Mouse (Mus musculus): Measurements from ENCODE around the gene Gm10401. TPM values are rescaled to one million over a fixed set of nuclear protein-coding genes. Genes with fewer than 3 reads are reported as not detected.

Gene Gm10401
- total RNA-seq (2023), result not detected

GRCm38 (mm10) chr5:115098195-115098594 is at the start of gene Gm10401:
Gene Gm10401, minus strand, starts transcription at chr5:115098295.

GRCm38 (mm10) chr5:115134234-115135165 is 36.4 kb upstream of the Gm10401 start, which contains the start of gene Unc119b:
Gene Unc119b, minus strand, starts transcription at chr5:115134975.

GRCm38 (mm10) chr5:115118961-115119570 is 21.0 kb upstream of the Gm10401 start, which contains the start of gene Acads:
Gene Acads, minus strand, starts transcription at chr5:115119346.

Other genes starting within 250 kb of the Gm10401 start
- gene 4930519G04Rik, start 244.6 kb downstream of the Gm10401 start, total RNA-seq (2023), result not detected
- gene Gm9936, start 239.6 kb downstream of the Gm10401 start, total RNA-seq (2023), result not detected
- 31.4 TPM for gene Oasl2, start 201.4 kb downstream of the Gm10401 start, total RNA-seq (2023)
- 5.4 TPM for gene Oasl1, start 175.1 kb downstream of the Gm10401 start, total RNA-seq (2023)
- gene 2210016L21Rik, start 156.1 kb downstream of the Gm10401 start, total RNA-seq (2023), result 34.2 TPM
- not detected for gene Hnf1a, start 127.2 kb downstream of the Gm10401 start, total RNA-seq (2023)
- gene Sppl3, start 87.2 kb downstream of the Gm10401 start, total RNA-seq (2023), result 64.9 TPM
- 22.9 TPM for gene Acads, start 21.1 kb upstream of the Gm10401 start, total RNA-seq (2023)
- gene Unc119b, start 36.7 kb upstream of the Gm10401 start, total RNA-seq (2023), result 28.7 TPM
- 78.6 TPM for gene Mlec, start 59.9 kb upstream of the Gm10401 start, total RNA-seq (2023)
- gene Cabp1, start 96.1 kb upstream of the Gm10401 start, total RNA-seq (2023), result 0.26 TPM
- 61.6 TPM for gene Pop5, start 137.5 kb upstream of the Gm10401 start, total RNA-seq (2023)
- 199 TPM for gene Rnf10, start 174.6 kb upstream of the Gm10401 start, total RNA-seq (2023)
- 26.0 TPM for gene Coq5, start 181.4 kb upstream of the Gm10401 start, total RNA-seq (2023)
- 199 TPM for gene Dynll1, start 202.7 kb upstream of the Gm10401 start, total RNA-seq (2023)
- gene Srsf9, start 228.9 kb upstream of the Gm10401 start, total RNA-seq (2023), result 33.1 TPM
- 4.3 TPM for gene Gatc, start 242.9 kb upstream of the Gm10401 start, total RNA-seq (2023)
- 15.2 TPM for gene Triap1, start 242.9 kb upstream of the Gm10401 start, total RNA-seq (2023)